Mouse (Mus musculus) cerebellum, adult 8-10 months (tissue): ENCODE results near the gene Bcl11a.

Source experiments
- DNase-seq: peaks from one replicate; pipeline ENCODE4 v3.0.0; 2022

Gene Bcl11a

DNA sequence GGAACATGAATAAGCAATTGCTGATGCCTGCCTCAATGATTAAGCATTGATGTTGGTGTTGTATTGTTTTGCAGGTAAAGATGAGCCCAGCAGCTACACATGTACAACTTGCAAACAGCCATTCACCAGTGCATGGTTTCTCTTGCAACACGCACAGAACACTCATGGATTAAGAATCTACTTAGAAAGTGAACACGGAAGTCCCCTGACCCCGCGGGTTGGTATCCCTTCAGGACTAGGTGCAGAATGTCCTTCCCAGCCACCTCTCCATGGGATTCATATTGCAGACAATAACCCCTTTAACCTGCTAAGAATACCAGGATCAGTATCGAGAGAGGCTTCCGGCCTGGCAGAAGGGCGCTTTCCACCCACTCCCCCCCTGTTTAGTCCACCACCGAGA, 85.2 kb downstream of the Bcl11a start:
- DNase-seq, result no peak

DNA sequence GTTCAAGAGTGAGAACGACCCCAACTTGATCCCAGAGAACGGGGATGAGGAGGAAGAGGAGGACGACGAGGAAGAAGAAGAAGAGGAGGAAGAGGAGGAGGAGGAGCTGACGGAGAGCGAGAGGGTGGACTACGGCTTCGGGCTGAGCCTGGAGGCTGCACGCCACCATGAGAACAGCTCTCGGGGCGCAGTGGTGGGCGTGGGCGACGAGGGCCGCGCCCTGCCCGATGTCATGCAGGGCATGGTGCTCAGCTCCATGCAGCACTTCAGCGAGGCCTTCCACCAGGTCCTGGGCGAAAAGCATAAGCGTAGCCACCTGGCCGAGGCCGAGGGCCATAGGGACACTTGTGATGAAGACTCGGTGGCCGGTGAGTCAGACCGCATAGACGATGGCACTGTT, 86.2 kb downstream of the Bcl11a start:
- DNase-seq, result no peak

DNA sequence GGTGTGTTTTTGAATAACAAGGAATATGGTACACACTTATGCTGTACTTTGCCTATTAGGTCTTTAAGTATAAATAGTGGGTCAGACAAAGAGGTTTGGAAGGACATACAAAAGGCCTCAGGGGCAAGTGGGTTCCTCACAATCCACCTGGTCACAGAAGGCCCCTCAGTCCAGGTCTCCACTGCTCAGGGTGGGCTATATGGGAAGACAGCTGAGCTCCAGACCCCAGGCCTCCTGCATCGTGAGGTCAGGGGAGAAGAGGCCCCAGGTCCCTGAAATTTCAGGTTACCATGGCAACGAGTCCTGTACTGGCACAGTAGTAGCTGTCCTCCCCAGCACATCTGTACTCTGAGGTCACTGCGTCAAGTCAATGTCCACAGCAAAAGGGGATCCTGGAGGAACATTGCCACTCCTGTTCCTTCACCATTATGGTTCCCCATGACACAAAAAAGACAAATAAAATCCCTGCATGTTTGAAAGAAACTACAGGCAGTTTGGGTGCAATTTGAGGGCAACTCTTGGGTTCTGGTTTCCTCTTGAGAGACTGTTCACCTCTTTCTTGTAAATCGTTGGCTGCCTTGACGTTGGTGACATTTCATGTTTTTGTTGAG, 93.9 kb downstream of the Bcl11a start:
- no peak for DNase-seq

DNA sequence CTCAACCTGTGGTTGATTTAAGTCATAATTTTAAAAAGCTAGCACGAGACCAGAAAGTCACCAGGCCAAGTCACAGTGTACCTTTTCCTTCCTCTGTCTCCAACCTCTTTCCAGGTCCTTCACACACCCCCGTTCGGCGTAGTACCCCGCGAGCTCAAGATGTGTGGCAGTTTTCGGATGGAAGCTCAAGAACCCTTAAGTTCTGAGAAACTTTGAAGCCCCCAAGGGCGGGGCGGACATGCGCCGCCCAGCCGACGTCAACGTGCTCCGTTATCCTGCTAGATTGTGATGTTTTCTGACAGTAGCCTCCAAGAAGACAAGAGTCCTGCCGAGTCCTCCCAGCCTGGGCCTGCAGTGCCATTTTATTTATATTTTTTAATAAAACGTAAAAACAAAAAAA, 94.7 kb downstream of the Bcl11a start:
- DNase-seq, result no peak

DNA sequence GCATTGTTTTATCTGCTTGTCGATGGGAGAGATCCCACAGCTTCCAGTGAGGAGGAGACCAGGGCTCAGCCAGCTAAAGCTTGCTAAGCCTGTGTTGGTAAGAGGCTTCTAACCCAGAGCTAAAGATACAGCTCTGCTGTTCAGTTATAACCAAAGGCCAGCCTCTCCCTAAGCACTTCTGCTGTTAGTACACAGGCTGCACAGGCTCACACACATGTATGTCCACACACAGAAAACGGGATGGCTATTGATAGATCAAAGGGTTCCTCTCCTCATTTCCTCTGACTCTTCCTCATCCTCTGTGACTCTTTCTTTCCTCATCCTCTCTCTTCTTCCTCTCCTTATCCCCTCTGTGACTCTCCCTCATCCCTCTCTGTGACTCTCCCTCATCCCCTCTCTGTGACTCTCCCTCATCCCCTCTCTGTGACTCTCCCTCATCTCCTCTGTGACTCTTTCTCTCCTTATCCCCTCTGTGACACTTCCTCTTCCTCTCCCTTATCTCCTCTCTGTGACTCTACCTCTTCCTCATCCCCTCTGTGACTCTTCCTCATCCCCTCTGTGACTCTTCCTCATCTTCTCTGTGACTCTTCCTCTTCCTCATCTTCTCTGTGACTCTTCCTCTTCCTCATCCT, 96.4 kb downstream of the Bcl11a start:
- DNase-seq, result no peak

DNA sequence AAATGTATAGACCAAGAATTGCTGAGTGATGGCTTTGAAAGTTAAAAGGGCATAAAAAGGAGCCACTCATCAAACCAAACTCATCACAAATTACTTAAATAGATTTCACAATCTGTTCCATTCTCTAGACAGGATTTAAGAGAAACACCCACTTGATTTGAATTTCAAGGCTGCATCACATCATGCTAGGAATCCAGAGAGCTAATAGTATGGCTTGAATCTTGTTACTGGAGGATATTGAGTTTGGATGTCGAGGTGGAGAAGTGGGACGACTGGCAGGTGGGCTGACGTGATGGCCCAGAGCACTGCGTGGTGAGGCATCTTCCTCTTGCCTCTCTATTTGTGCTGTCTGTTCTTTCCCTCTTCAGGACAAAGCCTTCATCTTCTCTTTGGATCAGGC, 99.6 kb downstream of the Bcl11a start:
- no peak for DNase-seq

DNA sequence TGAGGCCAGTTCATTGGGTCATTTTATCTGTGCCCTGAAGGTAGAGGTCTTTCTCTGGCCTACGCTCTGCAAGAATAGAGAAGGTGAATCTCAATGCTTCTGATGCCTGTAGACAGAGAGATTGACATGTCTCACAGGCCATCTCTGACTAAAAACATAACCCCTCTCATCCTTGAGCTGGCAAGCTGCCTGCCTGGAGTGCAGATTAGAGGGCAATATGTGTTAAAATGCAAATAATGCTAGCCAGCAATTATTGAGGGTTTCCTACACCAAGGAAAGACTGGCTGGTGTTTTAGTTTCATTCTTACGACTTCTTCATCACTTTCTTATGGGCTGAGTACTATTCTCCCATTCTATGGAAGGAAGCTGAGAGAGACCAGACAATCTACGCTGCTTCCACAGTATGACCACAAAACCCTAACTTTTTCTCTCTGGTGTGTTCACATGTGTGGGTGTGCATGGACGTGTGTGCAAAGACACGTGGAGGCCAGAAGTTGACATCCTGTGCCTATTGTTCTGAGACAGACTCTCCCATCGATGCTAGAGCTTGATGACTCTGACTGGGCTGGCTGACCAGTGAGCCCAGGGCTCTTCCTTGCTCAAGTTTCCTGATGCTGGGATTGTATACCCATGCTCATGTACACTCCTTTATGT, 101.1 kb downstream of the Bcl11a start:
- no peak for DNase-seq

DNA sequence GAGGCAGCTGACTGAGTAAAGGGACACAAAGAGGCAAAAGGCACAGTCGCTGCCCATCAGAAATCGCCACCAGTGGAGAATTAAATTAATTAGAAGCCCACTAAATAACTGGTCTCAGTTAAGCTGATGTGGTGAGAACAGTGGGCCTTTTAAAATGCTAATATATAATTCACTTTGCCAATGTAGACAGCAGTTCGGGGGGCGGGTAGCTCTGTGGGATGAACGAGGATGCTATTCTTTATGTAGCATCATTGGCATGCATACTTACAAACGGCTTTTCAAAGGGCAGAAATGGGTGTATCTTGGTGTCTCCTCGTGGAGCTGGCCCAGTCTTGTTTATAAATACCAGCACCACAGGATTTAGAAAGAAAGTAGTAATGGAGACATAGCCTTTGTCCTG, 102.2 kb downstream of the Bcl11a start:
- DNase-seq, result no peak

DNA sequence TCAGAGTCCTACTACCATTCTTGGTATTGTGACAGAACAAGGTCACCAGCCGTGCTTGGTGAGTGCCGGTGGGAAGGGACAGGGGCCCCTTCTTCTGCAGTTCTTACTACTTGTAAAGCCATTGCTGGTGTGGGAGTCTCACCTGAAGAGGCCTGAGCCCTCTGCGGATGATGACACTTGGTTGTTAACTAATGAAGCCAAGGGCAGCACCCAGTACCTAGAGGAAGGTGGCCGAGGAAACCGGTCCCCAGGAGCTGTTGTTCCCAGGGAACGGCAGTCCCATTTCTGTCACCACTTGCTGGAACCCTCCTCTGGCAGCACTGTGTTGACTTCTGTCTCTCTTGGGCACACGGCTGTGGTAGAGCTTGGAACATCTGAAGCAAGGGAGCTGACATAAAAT, 105.6 kb downstream of the Bcl11a start:
- no peak for DNase-seq

DNA sequence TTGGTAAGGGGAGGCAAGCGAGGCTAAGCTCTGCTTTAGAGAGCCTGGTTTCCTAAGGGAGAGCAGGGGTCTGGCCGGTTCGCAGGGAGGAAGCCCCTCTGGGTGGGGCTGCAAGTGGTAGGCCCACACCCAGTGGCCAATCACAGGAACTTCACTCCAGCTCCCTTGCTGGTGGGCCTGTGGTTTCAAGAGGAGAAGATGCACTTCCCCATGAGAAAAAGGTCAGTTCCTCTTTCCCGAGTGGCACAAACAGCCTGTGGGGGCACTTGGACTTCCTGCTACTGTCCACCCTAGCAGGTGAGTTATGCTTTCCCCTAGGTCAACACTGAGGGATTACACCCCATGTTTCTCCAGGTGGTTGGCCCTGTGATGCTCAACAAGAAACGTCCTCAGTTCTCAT, 107.1 kb downstream of the Bcl11a start:
- DNase-seq, result no peak

DNA sequence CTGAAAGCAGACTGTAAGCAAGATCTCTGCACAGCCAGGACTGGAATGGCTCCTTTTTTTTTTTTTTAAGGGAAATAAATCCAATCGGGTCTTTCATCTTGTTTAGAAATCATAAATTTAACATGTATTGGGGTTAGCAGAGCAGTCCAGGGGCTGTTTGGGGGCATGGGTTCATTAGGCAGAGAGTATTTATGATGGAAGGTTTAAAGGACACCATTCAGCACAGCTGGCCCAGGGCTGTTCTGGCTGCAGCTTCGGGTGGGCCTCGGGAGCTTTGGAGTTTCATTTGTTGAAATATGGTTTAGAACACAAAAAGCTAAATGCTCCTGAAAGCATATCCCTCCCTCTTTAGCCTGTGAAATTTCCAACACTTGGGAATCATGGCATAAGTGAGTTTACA, 112.6 kb downstream of the Bcl11a start:
- no peak for DNase-seq

DNA sequence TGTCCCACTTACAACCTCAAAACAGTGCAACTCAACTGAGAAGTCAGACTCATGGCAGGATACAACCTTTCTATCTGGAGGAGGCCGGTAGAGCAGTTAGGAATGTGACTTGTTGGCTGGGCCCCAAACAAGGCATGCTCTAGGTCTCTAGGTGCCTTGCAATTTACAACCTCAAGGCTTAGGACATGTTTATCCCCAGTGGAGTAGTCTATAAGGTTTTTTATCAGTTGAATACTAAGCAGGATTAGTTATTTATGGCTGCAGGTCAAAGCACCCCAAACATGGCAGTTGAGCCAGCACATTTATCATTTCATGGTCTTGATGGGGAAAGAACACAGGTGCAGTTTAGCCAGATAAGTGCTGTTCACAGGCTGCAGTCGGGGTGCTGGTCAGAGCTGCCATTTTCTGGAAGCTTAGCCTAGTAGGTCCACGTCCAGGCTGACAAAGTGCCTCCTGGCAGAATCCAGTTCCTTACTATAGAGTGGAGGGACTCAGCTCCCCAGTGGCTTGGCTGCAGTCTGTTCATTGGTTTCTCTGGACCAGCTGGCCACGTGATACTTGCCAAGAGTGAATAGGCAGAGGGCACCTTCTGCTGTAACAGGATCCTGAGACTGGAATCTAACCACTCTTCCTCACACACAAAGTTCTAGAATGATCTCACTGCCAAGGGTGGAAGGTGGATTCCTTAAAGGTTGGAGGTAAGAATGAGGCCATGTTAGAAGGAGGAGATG, 118.8 kb downstream of the Bcl11a start:
- DNase-seq, result no peak

DNA sequence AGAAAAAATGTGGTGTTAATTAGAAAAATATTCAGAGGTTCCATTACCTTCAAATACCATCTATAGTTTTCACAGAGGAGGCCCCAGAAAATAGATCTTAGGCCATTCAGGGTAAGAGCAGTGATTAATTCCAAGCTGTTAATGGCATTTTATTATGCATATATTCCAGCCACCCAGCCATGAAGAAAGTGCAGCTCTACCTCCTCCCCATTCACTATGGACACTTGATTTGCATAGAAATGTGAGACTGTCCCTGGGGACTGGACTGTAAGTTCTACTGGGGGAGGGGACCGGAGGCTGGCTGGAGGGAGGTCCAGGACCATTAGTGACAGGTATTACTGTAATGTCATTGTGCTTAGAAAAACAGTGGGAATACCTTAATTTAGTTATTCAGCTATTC, 119.6 kb downstream of the Bcl11a start:
- DNase-seq, result no peak

DNA sequence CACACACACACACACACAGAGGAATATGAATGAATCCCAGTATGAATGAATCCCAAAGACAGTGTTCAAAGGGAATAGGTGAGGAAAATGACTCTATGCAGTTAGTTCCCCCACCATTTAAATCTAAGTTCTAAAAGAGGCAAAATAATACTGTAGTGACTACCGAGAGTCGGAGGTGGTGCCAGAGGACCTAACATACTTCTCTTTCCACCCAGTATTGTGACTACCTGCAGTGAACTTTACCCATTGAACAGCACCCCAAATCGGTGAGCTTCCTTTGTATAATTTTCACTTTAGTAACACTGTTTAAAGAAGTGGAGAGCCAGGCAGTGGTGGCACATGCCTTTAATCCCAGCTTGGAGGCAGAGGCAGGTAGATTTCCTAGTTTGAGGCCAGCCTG, 121.7 kb downstream of the Bcl11a start:
- DNase-seq, result no peak

DNA sequence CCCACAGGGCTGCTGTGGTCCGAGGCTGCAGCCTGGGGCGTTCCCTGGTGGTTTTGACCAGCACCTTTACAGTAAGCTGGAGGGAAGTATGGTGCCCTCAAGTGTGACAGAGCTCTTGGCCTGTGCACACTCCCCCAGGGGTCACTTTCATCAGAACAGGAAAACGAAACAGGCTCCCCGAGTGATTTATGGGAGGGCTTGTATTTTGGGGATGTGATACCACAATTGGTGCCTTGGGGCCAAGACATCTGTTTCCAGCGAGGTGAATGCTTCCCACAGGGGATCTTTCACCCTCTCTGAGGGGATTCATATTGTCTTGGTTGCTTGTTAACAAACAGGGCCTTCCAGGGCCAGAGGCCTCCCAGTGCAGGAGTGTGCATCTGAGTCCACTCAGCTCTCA, 122.5 kb downstream of the Bcl11a start:
- DNase-seq, result no peak

DNA sequence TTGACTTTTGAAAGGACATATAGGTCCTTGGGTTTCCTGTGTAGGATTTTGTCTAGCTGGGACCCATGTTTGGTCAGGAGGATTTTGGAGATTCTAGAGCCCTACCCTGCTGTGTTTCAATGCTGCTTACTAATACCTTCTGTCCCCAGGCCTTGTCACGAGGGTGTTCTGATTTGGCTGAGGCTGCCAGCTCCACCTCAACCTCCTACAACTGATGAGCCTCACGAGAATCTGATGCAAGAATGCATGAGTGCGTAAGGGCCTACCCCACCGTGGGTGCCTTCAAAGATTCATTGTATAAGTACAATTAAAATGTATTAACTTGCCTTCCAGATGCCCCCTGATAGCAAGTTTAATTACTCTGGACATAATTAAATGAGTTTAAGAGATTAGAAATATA, 123.4 kb downstream of the Bcl11a start:
- DNase-seq, result no peak

DNA sequence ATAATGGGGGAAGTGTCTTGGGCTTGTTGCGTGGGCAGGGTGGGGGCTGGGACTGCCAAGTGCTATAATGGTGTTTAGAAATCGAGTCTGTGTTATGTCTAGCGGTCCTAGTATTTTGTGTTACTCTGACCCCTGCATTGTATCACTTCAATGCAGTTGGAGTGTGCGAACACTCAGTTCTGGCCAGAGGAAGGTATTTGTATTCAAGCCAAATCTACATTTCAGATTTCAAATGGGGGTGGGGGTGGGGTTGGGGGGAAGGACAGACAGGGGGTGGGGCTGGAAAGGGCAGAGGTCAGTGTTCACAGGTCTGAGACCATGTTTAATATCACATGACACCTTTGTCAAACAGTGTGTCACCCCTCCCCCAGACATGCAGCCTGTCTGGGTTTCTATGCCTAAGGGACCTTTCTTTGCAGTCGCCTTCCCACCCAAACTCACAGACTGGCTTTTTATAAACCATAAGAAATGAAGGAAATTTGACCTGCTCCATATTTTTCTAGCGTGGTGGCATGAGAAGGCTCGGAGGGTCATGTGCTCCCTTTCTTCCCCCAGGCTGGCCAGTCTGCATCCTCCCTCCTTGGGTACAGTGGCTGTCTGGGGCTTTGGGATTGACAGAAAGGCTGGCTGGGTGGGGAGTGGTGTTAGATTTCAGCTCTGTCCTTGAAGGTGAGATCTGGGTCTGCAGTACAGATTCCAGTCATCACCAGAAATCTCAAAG, 124.9 kb downstream of the Bcl11a start:
- DNase-seq, result no peak

DNA sequence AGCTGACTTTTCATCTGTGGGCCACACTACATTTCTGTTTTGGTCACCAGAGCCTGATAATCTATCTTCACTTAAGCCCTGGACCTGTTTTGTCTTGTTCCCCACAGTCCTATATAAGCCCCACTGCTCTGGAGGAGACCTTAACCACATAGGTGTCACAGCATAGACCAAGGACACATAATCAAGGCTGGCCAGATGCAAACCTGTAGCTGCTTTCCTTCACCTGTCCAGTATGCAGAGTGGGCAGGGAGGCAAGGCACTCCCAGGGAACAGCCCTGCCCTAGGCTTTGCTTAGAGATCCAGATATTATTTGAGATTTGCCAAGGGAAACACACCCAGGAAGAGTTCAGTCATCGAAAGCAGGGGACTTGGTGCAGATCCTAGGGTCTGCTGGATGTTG, 125.6 kb downstream of the Bcl11a start:
- DNase-seq, result no peak

DNA sequence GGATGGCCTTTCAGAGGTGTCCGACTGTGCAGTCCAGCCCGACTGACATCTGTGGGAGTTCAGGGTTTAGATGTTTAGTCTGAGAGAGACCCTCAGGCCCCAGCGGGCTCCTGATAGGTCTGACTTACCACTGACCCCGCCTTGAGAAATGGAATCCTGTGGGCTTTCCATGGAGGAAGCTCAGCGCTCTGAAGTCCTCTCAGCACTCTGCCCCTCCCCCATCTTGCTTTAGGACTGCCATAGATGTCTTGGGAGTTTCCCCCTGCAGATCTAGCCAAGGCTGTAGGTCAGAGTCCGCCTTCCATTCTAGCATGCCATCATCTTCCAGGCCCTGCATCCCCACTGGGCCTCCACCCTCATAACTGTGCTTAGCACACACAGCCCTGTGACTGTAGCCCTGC, 131.1 kb downstream of the Bcl11a start:
- DNase-seq, result no peak

DNA sequence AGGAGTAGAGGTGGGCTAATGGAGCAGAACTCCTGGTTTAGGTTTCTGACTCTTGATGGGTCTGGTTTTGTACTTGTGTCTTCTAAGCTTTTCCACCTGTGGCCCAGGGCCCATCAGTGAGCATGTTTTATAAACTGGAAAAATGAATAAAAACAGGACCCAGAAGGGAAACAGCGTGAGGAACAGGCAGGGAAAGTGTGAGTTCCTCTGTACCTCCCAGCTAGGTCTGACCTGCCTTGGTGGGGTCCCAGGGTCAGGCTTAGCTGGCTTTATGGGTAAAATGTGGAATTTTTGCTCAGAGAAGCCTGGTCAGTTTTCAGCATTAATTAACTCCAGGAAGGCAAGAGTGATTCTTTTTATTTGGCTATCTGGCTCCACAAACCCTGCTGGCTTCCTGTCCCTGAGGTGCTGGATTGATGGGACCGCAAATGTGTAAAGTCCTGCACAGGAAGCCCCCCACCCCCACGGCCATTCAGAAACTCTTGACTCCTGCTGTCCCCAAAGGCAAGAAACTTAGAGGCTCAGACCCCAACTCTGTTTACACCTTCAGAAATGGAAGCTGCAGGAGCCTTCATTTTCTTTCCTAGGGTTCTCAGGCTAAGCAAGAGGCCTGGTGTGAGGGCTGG, 136.8 kb downstream of the Bcl11a start:
- no peak for DNase-seq

DNA sequence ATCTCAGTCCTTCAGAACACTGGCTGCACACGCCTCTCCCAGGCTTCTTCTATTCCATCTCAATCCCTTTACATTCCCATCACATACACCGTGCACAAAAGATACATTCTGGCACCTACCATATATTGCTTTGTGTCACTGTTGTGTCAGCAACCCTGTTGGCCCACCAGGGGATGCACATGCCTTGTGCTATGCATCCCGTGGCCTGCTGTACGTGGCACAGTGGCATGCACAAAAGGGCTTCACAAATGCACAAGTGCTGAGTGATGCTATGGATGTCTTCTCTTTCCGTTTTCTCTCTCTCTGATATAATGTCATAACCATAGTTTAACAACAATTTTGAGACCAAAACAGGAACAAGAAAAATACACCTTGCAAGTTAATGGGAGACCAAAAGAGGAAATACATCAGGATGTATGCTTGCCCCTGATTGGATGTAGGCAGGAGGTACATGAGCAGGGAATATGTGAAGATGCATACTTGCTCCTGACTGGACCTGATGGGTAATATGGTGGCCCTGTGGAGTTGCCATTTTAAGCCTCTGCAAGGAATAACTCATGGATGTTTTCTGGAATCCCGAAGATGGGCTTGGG, 140.0 kb downstream of the Bcl11a start:
- no peak for DNase-seq

DNA sequence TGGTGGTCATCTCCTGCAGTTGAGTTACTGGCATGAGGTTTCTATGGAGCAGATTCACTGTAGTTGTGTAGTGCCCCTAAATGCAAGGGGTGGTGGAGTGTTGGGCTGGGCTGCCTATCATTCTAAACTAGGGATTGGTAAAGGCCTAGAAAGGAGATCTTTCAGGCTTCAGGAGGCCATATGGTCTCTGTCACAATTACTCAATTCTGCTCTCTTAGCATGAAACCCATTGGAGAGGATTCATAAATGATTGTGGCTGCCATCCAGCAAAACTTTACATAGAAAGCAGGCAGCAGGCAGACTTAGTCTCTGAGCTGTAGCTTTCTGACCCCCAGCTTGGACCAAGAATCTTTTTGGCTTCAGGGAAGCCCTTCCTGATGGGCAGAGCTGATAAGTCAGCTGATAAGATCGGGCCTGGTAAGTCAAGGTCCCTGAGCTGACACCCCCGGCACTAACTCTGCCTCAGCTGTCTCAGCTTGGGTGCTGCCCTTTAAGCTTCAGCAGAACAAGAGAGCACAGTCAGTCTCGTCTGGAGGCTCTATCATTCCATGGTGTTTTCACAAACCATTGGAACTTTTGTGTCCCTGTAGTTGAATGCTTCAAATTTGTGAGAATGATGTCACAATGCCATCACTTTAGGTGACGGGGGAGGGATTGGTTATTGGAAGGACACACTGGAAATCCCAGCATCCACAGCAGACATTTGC, 143.9 kb downstream of the Bcl11a start:
- DNase-seq, result no peak
